Mouse (Mus musculus) olfactory bulb, adult 2 months (tissue): ENCODE results near the gene Wdr3.

Experiments used
- CTCF ChIP-seq: fragments of 200-500 bp; IDR thresholded peaks from 2 replicates; pipeline ENCODE4 v1.5.1; 2012; ENCODE audit warnings: low read depth, mild to moderate bottlenecking, low read length, moderate library complexity; ENCODE audit not compliant: insufficient read depth
- POLR2A ChIP-seq: fragments of 200-500 bp; IDR thresholded peaks from 2 replicates; pipeline ENCODE4 v1.6.1; 2012; ENCODE audit warnings: mild to moderate bottlenecking, low read depth, low read length, moderate library complexity; ENCODE audit not compliant: insufficient read depth

- TF ChIP-seq POLR2A (no peak), CTCF (no peak)
Observed at GRCm38 (mm10) chr3:100102386-100103092, 59.7 kb downstream of the Wdr3 start.
